Mouse (Mus musculus) adrenal gland, postnatal 10 days (tissue): ENCODE measurements around the gene Aup1. TPM values are rescaled to one million over a fixed set of nuclear protein-coding genes. Genes with fewer than 3 reads are reported as not detected.

Source experiments
- DNase-seq: peaks from one replicate; pipeline ENCODE4 v3.0.0; 2021; ENCODE audit warnings: mixed read lengths
- microRNA-seq: library from miRNA; unstranded; fragments of <30 nt; microRNA quantifications from one replicate; pipeline ENCODE4 v1.2.0, GENCODE M21; 2021
- total RNA-seq, 2 experiments: library from RNA; stranded (reverse); gene quantifications; 2 replicates each; pipeline ENCODE4 v1.2.3; 2021

Aup1 gene
- total RNA-seq, 2 experiments from 2014 or later: 143 to 149 TPM

DNA sequence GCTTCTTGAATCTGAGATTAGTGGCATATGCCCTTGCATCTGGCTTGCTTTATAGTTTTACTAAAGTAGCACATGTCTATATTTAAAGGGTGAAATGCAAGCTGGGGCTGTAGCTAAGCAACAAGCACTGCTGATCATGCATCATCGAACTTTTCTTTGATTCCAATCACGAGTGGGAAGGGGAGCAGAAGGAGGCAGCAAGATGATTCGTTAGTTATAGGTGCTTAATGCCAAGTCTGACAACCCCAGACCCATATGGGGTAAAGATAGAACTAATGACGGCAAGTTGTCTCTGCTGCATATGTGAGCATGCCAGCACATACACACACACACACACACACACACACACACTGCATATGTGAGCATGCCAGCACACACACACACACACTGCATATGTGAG, 49.8 kb downstream of the Aup1 start:
- no peak for DNase-seq

Small RNA genes within 50 kb of the gene (microRNA-seq; reads per million reads assigned to microRNA genes)
- gene Mir3470a (not detected), gene Mir7040 (not detected)

Other genes with a start within 250 kb of the Aup1 start
- gene Sema4f, start 114.8 kb upstream of the Aup1 start, total RNA-seq: 1 to 10 TPM; 1.0 to 2.8 TPM
- under 1 TPM; 0.36 to 0.39 TPM for gene M1ap, start 107.6 kb upstream of the Aup1 start, total RNA-seq
- gene Dok1, start 21.1 kb upstream of the Aup1 start, total RNA-seq: 10 to 100 TPM in 1 of 2 experiments, 1 to 10 TPM in 1; 9.8 to 11.2 TPM
- gene Loxl3, start 20.3 kb upstream of the Aup1 start, total RNA-seq: 1 to 10 TPM; 4.8 to 6.0 TPM
- 10 to 100 TPM; 53.4 to 60.5 TPM for gene Htra2, start 752 bp downstream of the Aup1 start, total RNA-seq
- gene Dqx1, start 3.3 kb downstream of the Aup1 start, total RNA-seq: 1 to 10 TPM; 3.7 TPM
- 10 to 100 TPM; 11.9 to 14.3 TPM for gene Tlx2, start 15.8 kb downstream of the Aup1 start, total RNA-seq
- gene Pcgf1, start 23.3 kb downstream of the Aup1 start, total RNA-seq: 10 to 100 TPM; 26.4 to 34.2 TPM
- gene Lbx2, start 31.8 kb downstream of the Aup1 start, total RNA-seq: 1 to 10 TPM; 5.8 to 8.7 TPM
- gene Ccdc142, start 47.1 kb downstream of the Aup1 start, total RNA-seq: 1 to 10 TPM; 2.4 to 7.9 TPM
- gene Gm42688, start 47.1 kb downstream of the Aup1 start, total RNA-seq: 1 to 10 TPM; 2.9 to 6.5 TPM
- gene Mrpl53, start 54.5 kb downstream of the Aup1 start, total RNA-seq: 100 to 1,000 TPM; 109 to 115 TPM
- gene Mogs, start 61.0 kb downstream of the Aup1 start, total RNA-seq: 10 to 100 TPM; 42.7 to 48.9 TPM
- 10 to 100 TPM; 61.1 to 82.1 TPM for gene Wbp1, start 67.0 kb downstream of the Aup1 start, total RNA-seq
- gene Ino80b, start 70.9 kb downstream of the Aup1 start, total RNA-seq: 10 to 100 TPM; 20.7 to 25.7 TPM
- 10 to 100 TPM; 10.9 to 19.8 TPM for gene Rtkn, start 80.9 kb downstream of the Aup1 start, total RNA-seq
- 1 to 10 TPM; 2.0 to 2.2 TPM for gene Wdr54, start 101.9 kb downstream of the Aup1 start, total RNA-seq
- gene 1700003E16Rik, start 101.9 kb downstream of the Aup1 start, total RNA-seq: under 1 TPM; 0.24 to 0.39 TPM
- gene Dctn1, start 111.4 kb downstream of the Aup1 start, total RNA-seq: 100 to 1,000 TPM; 101 to 119 TPM
- gene Slc4a5, start 165.3 kb downstream of the Aup1 start, total RNA-seq: under 1 TPM; 0.12 to 0.15 TPM